Mouse (Mus musculus) naive thymus-derived CD4-positive, alpha-beta T cell, adult 2 months (primary cell): ENCODE measurements around the gene Rps27l.
"Not testable (repeated sequence)": the region's sequence is repeated elsewhere in the genome, so short reads cannot be mapped to it uniquely, and the experiment has no call there.

Source experiments
- DNase-seq: peaks from one replicate; pipeline ENCODE4 v3.0.0-alpha.2; 2011; ENCODE audit warnings: low read depth

The Rps27l gene

DNA sequence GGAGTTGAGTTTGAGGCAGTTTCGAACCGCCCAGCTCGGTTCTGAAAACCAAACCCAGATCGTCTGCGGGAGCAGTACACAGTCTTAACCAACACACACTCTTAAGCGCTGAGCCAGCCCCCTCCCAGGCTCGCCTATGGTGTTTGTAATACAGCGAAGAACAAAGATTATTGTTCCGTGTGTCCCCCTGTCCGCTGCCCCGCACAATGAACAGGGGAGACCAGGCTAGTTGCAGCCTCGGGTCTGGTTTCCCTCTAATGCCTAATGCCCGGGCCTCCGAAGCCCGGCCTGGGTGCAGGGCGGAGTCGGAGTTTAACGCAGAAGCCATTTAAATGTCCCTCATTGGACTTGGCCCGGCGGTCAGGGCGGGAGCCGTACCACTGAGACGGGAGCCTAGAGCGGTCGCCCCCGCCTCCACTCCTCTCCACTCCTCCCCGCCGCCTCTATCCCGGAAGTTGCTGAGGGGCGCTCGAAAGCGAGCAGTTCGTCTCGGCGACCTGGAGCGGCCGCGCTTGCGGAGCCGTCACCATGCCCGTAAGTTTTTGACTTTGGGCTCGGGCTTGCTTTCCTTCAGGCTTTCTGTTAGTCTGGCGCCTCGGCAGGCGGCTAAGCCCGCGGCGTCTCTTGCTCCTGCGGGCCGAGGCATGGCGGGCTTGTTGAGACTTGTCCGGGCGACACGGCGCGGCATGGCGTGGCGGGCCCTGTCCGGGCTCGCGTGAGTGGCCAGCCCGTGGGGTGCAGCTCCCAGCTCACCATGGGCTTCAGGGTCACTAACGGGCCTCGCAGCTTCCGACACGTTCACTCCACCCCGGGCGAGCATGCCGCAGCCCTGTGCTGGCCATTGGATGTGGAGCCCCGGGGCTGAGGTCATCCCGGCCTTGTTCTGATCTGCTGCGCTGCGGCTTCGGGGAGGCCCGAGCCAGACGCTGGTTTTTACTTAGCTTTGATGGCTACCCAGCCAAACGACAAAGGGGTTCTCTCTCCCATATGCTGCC, at the start of gene Rps27l:
Gene Rps27l, plus strand, starts transcription at position 440 of the 995 bp plus-strand sequence.
- peak; percentile 93 for DNase-seq

DNA sequence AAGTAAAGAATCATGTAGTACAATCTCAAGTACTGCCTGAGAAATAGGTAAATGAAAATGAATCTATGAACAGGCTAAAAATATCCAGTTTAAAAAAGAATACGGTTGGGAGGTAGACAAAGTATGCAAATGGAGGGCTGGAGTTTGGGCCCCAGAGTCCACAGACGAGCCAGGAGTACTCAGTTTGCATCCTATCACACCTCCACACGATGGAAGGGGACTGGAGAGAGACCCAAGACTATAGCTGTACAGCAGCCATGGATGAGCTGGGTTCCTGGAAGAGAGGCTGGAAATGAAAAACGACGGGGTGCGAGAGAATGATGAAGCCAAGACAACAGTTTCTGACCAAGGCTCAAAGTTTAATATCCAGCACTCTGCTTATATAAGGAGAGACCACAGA, 48.9 kb upstream of the Rps27l start:
- DNase-seq = no peak

DNA sequence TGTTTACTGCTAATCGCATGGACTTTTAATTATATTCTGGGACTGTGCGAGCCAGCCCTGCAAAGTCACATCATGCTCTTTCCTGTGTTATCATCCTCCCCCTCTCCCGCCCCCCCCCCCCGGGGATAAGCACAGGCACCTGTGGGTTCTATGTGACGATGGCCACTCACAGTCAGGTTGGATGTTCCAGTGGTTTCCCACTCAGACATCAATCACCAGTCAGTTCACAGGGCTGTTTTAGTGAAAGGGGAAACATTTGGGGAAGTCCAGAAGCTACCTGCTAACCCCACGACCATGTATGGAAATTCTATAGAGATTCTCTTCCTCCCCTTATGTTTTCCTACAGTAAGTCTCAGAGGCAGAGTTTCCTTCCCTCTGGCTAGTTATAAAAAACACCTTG, 48.0 kb upstream of the Rps27l start:
- peak; percentile 68 for DNase-seq

DNA sequence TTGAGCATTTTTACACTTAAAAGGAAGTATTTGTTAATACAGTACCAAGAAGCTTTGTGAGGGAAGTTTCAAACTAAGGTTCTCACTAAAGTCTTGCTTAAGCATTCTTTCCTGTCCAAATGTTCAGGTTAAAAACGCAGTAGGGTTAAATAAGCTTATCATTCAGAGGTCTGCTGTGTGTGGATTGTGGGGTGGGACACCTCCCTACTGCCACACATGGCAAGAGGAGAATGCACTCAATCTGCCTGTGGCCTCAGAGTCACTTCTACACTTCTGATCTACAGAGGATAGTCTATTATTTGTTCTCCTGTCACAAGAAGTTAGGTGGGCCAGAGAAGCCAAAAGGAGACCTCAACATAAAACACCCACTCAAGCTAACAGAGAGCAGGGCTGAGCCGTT, 46.8 kb upstream of the Rps27l start:
- no peak for DNase-seq

DNA sequence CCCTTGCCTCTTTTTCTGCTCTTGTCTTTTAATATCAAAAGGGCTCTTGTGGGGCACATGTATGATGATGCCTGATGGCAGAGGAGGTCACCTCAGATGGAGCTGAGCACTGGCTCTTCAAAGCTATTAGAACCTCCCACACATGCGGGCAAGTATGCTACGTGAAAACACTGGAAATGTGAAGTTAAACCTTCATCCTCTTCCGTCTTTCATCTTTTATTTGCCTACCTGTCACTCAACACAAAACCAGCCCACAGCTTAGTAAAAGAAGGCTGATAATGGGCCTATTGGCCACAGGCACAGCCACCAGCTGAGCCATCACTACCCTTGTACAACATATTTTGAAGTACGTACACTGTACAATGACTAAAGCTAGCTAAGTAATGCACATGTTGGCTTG, 46.4 kb upstream of the Rps27l start:
- DNase-seq = no peak

DNA sequence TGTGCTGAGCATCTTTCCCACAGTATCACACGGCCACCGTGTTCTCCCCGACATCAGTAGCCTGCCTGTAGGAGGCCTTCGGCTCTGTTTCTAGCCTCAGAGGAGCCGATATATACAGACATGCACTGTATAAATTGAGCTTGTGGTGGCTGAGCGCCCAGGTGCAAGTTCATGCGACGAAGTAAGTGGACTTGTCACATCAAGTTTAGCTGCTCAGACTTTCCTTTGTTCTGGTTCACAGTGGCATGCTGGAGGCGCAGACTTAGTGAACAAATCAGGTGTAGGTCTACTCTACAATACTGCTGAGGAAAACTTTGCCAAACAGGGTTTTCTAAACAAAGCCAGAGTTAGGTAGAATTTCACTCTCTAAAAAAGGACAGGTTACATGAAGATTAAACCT, 39.9 kb upstream of the Rps27l start:
- DNase-seq = no peak

DNA sequence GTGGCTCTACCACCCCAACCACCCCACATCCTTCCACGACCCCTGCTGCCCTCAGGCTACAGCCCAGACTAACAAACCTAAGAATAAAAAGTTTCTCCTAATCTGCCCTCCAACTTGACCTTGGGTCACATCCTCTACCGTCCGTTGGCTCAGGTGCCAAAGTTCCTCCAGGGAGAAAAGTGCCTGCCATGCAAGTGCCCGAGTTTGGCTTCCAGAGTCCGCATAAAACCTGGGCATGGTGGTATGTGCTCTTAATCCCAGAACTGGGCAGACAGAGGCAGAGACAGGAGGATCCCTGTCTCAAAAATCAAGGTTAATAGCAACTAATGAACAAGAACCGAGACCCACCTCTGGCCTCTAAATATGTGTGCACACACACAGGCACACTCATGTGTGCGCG, 38.8 kb upstream of the Rps27l start:
- no peak for DNase-seq

DNA sequence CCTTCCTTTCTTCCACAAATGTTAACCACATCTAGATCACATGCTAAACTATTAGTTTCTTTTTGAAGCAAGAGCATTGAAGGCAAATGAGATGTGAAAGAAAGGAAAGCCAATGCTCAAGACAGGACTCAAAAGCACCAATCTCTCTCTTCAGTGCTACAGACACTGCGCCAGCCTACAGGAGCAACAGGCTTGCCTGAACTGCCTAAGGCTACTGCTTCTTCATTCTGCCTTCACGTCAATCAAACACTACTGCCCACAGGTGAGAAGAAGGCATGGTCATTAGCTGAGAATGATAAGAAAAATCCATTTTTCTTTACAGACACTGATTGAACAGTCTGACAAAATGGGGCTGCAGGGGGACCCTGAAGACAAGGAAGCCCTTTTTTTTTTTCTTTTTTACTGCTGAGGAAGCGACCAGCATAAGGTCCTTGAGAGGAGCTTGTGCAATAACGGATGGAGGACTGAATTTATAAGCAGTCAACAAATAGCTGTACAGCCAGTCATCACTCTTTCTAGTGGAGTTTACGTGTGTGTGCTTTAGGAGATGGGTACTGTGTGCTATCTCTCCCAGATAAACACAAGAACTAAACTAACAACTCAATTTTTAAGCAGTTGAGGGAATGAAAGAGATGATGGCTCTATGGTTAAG, 38.0 kb upstream of the Rps27l start:
- no peak for DNase-seq

DNA sequence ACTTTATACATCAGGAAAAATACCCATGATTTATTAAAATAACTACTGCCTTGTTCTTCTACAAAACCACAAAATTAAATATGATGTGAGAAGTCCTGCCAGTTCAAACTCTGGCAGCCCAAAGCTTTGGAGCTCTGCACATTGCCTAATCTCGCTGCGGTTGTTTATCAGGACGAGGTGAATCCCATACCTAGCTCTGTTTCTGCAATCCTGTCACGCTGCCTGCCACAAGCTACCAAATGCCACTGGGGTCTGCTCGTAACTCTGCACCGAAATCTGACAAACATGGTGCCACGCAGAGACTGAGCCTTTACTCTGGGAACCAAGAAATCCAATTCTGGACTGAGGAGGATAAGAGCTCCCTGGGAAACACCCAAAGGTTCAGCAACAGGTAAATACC, 36.0 kb upstream of the Rps27l start:
- no peak for DNase-seq

DNA sequence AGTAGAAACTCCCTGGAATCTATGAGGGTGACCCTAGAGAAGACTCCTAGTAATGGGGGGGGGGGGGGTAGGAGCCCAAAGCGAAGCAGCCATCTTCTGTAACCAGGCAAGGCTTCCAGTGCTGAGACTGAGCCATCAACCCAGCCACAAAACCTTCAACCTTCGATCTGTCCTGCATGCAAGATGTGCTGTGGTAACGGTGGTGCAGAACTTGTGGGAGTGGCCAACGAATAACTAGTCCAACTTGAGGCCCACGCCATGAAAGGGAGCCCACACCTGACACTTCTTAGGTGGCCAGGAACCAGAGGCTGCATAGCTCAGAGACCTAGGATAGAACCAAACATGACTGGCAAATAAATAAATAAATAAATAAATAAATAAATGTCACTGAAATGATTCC, 35.2 kb upstream of the Rps27l start:
- DNase-seq = no peak

DNA sequence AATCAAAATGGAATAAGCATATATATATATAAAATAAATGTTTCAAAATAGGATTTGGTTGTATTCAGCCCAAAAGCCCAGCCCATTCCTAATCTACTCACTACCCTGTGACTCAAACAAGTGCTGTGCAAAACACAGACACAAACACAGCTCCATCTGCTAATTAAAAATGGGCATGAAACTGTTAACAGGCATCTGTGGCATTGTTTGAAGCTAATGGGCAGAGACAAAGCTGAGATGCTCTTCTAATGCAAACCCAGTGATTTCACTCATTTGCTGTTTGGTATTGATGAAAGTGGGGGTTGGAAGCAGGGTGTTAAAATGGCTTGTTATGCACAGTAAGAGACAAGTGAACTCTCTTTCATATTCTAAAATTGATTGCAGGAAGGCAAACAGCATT, 33.6 kb upstream of the Rps27l start:
- DNase-seq = no peak

DNA sequence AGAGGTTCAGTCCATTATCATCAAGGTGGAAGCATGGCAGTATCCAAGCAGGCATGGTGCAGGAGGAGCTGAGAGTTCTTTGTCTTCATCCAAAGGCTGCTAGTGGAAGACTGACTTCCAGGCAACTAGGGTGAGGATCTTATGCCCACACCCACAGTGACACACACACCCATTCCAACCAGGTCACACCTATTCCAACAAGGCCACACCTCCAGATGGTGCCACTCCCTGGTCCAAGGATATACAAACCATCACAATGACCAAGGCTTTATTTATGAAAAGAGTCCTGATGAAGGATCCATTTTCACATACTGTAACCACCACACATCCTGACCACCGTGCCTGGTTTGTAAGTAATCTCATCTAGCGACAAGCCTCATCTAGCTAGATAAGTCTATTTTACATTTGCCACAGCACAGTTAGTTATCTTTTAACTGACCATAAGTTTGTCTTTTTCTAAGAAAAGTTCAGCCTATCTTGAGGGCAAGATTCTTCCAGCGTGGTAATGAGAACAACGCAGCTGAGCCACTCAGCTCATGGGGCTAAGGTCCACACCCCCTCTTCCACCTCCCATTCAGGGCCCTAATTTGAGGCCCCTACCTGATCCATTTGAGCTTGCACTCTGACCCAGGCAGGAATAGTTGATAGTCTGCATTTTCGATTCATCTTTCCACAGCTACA, 32.5 kb upstream of the Rps27l start:
- DNase-seq = not testable (repeated sequence)

DNA sequence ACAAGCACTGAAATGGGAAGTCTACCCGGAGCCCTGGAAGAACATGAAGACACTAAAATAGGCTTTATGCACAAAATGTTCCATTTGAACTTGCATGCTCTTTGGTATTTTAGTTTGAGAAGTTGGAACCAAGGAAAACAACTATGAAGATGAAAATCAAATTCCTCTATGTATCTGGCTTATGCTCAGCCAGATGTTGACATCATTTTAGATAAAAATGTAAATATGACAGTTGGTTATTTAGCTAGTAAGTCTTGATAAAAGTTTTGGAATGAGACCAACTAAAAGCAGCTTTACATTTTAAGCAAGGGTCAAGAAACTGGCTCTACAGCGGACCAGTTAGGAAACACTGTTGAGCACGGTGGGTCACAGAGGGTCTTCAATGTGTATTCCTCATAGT, 31.3 kb upstream of the Rps27l start:
- no peak for DNase-seq

DNA sequence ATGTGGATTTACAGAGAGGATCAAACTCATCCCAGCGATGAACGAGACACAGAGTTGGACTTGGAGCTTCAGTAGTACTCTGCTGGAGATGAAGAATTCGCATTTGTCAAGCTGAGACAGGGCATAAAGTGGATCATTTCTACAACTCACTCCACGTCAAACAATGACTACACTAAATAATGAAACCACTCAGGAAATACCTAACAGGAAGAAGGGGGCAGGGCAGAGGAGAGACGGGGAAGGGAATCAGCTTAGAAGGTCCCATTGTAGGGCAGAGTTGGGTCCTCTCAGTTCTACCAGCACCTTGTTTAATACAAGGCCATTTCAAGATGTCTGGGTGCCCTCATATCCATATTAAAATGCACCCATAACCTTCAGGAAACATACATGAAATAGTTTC, 30.5 kb upstream of the Rps27l start:
- peak; percentile 60 for DNase-seq

DNA sequence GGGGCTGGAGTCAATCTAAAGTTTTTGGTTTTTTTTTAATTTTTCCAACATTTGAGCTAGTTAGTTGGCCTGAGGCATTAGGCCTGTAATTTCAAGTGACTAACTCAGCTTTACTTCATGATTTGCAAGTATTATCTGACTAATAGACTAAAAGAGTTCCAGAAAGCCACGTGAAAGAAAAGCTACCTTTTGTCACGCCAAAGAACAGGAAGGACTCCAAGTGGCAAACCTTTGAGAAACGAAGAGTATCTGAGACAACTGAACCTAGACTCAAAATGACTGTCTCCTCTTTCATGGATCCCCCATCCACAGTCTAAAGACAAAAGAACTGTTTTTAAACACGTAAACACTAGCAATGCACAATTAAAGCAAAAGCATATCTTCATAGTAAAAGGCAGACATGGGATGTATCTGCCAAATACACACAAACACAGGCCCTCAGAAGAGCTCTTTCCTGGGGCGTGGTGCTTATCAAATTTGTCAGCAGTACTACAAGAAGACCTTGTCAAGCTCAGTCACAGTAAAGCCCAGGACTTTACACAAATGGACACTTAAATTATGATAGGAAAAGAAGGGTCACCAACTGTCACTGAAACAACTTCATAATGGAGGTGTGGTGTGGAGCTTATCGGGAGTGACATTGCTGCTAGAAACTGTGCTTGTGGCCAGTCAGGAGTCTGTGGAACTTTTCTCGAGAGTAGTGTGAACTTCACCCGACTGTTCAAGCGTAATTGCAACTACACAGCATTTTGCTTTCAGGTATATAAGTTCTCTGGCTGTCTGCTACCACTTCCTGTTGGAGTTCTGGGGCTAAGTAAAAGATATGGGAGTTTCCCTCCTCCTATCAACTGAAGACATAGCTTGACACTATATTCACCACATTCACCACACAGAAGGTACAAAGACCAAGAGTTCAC, 29.8 kb upstream of the Rps27l start:
- DNase-seq = peak; percentile 83

DNA sequence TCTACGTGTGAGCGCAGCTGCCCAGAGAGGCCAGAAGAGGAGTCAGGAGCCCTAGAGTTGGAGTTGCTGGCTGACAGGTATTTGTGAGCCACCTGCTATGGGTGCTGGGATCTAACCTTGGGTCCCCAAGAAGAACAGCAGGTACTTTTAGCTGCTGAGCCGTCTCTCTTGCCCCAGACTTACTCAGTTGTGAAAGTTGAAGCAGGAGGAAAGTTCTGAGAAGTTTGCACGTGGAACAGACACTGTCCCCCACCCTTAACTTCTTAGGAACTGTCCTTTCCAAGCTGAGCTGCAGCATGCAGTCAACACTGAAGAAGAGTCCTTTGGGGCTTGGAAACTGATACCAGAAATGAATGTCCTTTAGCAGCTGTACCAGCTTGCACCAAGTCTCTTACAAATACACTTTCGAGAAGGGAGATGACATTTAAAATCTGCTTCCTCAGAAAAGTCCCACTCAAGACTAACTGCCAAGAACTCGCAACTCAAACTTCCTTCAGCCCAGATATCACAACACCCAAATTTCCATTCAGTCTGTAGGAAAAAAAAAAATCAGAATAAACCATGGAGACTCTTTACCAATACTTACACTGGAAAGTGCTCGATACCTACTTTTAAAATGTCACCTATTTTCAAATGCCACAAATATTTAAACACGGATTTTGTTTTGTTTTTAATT, 28.5 kb upstream of the Rps27l start:
- DNase-seq = no peak

DNA sequence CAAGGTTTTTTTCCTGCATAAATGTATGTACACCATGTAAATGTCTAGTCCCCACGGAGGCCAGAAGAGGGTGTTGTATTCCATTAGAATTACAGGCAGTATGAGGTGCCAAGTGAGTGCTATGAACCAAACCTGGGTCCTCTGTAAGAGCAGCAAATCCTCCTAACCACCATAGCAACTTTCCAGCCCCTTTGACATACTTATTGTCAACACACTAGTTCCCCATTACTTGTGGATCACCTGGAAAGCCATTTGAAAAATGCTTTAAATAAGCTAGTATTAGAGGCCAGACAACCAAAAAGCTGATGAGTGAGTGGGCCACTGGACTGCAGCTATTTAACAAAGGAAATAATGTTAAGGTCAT, 28.0 kb upstream of the Rps27l start:
- DNase-seq = no peak

DNA sequence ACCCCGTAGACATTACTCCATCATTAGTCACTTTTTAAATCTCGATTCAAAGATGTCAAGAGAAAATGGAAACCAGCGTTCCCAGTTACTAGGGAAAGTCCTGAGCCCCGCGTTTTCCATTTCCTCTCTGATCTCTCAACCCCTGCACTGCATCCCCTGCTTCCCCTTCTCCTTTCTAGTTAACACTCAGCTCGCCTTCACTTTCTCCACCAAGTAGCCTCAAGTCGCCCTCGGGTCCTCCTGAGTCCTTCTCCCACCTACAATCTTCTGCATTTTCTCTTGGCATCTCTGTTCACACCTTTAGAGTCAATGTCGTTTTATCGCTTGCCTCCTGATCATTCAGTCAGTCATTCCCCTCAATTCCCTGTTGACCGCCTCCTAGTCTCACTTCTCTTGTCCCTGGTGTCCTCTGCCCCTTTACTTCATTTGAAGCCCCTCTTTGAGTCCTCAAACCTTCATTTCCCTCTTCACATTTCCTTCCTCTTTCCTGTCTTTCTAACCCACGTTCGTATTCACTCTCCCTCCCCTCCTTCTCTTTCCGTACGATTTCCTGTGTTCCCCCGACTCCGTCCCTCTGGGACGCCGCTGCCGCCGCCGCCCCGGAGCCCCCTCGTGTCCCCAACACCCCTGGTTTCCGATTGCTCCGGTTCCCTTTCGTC, 27.1 kb upstream of the Rps27l start:
- peak; percentile 45 for DNase-seq

DNA sequence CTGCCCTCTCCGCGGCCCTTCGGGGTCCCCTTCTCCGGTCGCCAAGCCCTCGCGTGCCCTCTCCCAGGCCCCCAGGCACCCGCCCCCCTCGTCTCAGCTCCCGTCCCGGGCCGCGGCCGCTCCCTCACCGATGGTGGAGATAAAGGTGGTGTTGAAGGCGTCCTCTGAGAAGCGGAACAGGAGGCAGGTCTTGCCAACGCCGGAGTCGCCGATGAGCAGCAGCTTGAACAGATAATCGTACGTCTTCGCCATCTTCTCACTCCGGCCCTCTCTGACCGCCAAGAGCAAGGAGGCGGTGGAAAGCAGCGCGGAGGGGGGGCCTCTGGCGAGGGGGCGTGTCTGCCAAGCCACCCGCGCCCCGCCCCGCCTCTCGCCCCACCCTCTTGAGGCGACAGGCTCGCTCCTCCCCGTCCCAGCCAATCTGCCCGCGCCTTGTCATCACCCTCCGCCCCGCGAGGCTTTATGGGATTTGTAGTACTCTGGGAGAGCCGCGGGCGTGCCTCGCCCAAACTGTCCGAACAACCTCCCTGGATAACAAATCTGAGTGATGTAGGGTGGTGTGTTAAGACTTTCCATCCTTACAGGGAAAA, 26.4 kb upstream of the Rps27l start, which contains the start of gene Rab8b:
Gene Rab8b, minus strand, starts transcription at position 306 of the 590 bp plus-strand sequence.
- DNase-seq = peak; percentile 96

DNA sequence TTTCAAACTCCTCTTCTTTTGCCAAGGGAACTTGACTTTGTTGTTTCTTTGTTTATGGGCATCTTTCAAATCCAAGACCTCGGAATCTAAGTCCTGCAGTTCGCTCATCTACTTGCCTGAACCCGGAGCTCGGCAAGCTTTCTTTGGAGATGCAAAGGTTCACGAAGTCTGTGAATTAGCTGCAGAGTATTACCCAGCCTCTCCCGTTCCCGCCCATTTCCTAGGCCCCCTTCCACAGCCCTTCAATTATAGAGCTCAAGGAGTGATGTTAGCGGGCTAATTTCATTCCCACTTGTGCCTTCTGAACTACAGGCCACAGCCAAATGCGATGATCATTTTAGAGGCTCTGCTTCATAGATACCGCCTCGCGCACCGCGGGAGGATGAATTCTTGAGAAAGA, 25.9 kb upstream of the Rps27l start:
- DNase-seq = no peak
